Mouse (Mus musculus) neutrophil, adult 83 days (primary cell): ENCODE measurements around the gene Abhd6. TPM values are rescaled to one million over a fixed set of nuclear protein-coding genes. Genes with fewer than 3 reads are reported as not detected.

ENCODE experiments used
- total RNA-seq, 2 experiments: library from RNA; stranded (reverse); gene quantifications; one replicate each; pipeline ENCODE4 v1.2.4; 2023

The Abhd6 gene
- under 1 TPM; 0.39 to 0.68 TPM for total RNA-seq

DNA sequence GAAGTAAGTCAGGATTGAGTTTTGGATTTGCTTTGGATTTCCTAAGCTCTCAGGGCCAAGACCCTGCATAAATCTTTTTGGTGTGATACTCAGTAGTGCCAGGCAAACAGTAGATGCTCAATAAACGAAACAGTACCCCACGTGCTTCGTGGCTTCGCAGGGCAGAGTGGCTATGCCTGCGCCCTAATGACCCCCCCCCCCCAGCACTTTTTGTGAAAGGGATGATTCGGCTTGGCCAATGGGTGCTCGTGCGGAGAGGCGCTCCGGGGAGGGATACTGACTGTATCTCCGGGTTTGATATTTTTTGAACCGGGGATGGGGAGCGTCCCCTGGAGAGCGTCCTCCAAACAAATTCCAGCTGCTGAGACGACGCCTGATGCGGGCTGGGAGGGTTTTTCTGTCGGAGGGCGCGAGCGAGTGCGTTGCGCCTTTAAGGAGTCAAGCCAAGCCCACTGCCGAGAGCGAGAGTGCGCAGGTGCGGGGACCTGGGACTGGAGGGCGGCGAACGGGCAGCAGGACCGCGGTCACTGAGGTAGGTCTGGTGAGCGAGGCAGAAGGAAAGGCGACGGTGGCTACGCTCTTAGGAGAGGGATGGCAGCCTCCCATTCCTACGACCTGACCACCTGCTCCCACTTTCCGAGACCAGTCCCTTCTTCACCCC, at the start of gene Abhd6:
TSS of gene Abhd6 (plus strand) at position 471 of the 661 bp plus-strand sequence.

DNA sequence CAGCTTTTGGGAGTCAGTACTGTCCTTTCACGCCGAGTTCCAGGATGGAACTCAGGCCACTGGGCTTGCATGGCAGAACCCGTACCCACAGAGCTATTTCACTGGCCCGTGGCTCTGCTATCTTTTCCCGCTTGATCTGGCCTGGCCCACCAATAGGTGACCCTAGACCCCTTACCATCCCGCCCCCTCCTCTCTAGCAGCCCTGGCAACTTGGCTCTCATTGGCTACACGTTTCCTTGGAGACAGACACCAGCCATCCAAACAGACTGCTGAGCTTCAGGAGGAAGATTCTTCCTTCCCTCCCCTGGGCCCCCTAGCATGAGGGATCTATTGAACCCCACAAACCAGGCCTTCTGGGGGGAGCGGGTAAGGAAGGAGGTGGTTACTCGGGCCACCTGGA, 45.7 kb upstream of the Abhd6 start, which contains the start of gene Gm45521:
TSS of gene Gm45521 (plus strand) at position 240 of the 400 bp plus-strand sequence.

DNA sequence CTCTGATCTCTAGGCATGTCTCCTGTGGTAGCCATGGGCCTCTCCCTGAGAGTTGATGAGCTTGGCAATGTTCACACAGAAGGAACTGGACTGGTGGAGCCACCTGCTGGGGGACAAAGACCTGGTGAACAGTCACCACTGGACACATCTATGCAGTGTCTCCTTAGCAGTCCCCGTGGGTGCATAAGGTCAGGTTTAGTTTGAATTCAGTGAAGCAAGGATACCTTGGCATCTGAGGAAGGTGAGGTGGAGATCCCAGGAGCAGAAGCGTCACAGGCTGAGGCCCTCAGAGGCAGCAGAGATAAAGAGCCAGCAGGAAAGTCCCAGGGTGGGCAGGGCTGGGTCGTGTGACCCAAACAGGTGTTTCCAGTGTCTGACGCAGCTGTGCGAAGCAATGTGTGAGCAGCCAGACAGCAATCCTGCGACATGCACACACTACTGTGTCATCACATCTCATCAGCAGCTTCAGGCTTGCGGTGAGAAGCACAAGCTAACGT, 8.4 kb upstream of the Abhd6 start, which contains the start of gene Dnase1l3:
TSS of gene Dnase1l3 (minus strand) at position 303 of the 497 bp plus-strand sequence.

DNA sequence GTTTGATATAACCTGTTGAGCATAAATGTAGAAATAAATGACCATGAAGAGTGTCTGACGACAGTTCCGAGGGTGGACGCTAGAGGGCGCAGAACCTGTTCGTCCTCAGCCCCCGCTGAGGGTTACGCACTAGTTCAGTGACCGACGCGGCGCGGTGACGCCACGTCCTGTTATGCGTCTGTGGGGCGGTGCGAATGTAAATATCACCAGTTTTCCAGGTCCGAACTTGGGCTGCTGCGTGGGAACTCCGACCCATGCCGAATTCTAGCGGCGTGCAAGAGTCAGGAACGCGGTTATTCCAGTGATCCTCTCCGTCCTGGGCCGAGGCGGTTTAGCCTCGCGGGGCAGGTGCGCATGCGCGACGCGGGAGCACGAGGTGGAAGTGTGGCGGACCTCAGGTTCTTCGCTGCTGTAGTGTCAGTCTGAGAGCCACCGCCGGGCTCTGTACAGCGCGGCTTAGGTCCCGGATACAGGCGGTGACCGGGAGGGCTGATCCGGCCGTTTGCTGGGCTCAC, 77.5 kb downstream of the Abhd6 start, which contains the start of gene Rpp14:
TSS of gene Rpp14 (plus strand) at position 203 of the 515 bp plus-strand sequence.

DNA sequence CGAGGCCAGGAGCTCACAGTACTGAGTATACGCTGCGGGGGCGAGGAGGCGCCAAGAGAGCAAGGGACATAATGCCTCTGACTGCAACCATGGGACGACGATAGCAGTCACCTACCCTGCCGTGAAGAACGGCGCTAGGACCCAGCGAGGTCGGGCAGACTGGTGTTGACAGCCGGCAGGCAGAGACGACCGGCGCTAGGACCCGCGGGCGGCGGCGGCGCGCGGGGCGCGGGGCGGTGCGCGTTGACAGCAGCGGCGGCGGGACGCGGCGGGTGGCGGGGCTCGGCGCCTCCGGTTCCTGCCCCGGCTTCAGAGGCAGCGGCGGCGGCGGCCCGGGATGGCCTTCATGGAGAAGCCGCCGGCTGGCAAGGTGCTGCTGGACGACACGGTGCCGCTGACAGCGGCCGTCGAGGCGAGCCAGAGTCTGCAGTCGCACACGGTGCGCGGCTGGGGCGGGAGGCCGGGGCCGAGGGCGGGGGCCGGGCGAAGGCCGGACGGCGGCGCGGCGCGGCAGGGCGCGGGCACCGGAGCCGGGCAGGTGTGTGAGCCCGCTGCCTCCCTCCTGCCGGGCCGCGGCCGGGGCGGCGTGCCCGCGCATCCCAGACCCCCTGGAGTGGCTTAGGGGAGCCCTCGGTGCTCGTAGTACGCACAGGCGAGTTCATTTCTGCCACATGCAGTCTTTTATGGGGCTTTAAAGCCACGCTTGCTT, 95.4 kb downstream of the Abhd6 start, which contains the start of gene Pxk:
TSS of gene Pxk (plus strand) at position 234 of the 709 bp plus-strand sequence.

Other genes with a start within 250 kb of the Abhd6 start
- not detected for gene Gm26661, start 211.3 kb upstream of the Abhd6 start, total RNA-seq
- 10 to 100 TPM in 1 of 2 experiments, 1 to 10 TPM in 1; 9.9 to 11.2 TPM for gene Flnb, start 184.9 kb upstream of the Abhd6 start, total RNA-seq
- gene Gm45521, start 45.6 kb upstream of the Abhd6 start, total RNA-seq: not detected
- gene Dnase1l3, start 8.3 kb upstream of the Abhd6 start, total RNA-seq: under 1 TPM; 0.15 to 0.42 TPM
- gene Rpp14, start 77.5 kb downstream of the Abhd6 start, total RNA-seq: 10 to 100 TPM in 1 of 2 experiments, 1 to 10 TPM in 1; 6.3 to 10.4 TPM
- gene Pxk, start 95.3 kb downstream of the Abhd6 start, total RNA-seq: 10 to 100 TPM; 47.6 to 54.0 TPM
- gene Pdhb, start 170.1 kb downstream of the Abhd6 start, total RNA-seq: 10 to 100 TPM; 76.0 to 76.6 TPM
- gene Kctd6, start 211.2 kb downstream of the Abhd6 start, total RNA-seq: 1 to 10 TPM; 5.6 to 6.5 TPM